Mouse (Mus musculus): ENCODE measurements around the gene Rtn3.
"Not testable (repeated sequence)": the region's sequence is repeated elsewhere in the genome, so short reads cannot be mapped to it uniquely, and the experiment has no call there.

Gene Rtn3

DNA sequence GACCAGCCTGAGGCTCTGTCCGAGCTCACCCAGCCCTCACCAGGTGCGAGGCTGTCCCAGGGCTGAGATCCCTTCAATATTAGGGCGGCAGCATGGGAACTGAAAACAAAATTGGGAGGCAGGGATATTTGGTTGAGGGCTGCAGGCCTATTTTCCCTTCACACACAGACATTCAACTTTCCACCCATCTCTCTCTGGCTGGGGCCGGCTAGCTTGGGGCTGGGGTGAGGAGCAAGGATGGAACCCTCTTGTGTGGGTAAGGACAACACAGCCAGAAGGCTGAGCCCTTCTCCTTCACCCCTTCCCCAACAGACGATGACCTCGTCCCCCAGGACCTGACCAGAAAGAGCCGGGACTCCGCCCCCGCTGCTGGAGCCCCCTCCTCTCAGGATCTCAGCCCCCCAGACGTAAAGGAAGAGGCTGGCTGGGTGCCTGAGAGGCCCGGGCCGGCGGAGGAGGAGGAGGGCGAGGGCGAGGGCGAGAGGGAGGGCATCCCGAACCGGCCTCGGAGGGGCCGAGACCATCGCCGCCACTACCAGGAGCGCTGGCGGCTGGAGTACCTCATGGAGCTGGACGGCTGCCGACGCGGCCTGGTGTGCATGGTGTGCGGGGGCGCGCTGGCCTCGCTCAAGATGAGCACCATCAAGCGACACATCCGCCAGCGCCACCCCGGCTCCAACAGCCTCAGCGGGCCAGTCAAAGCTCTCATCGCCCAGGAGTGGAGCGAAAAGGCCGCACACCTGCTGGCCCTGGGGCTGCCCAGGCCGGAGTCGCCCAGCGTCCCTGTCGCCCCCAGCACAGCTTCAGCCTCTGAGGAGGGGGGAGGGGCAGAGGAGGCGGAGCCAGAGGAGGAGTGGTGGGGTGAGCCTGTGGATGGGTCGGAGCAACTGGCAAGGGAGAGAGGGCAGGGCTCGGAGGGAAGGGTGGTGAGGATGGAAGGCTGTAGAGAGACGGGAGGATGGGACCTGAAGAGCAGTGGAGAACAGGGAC lies 61.2 kb downstream of the Rtn3 start:
- DNase-seq, result peak in 1 of 2 experiments; percentile 23

DNA sequence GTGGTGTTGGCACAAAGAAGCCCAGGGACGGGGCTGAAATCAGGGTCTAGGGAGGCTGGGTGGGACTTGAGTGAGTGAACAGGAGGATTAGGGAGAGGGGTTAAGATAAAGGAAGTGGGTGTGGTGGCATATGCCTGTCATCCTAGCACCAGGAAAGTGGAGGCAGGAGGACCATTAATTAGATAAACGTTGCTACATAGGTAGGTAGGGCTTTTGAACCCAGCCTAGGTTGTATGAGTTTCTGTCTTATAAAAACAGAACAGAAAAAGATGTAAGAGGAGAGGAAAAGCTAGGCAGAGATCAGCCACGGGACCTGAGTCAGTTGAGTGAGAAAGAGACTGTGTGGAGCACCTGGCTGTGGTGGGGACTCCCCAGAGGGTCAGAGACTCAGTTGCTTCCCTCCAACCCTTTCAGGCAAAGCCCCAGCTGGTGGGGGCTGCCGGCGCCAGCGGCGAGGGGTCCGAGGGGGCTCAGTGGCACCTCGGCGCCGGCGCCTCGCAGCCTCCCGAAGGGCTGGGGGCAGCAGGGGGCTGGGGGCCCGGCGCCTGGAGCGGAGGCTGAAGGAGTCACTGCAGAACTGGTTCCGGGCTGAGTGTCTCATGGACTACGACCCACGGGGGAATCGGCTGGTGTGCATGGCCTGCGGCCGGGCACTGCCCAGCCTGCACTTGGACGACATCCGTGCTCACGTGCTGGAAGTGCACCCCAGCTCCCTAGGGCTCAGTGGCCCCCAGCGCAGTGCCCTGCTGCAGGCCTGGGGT lies 62.1 kb downstream of the Rtn3 start:
- no peak for DNase-seq

DNA sequence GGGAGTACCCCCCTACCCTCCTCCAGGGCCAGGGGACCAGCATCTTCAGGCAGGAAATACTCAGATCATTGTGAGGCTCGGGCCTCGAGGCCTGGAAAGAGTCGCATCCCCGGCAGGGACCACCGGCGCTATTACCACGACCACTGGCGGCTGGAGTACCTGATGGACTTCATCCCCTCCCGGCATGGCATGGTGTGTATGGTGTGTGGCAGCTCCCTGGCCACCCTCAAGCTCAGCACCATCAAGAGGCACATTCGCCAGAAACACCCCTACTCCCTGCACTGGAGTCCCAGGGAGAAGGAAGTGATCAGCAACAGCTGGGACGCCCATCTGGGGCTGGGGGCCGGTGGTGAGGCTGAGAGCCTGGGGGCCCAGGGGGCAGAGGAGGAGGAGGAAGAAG lies 63.0 kb downstream of the Rtn3 start:
- peak in 1 of 2 experiments; percentile 17 for DNase-seq

DNA sequence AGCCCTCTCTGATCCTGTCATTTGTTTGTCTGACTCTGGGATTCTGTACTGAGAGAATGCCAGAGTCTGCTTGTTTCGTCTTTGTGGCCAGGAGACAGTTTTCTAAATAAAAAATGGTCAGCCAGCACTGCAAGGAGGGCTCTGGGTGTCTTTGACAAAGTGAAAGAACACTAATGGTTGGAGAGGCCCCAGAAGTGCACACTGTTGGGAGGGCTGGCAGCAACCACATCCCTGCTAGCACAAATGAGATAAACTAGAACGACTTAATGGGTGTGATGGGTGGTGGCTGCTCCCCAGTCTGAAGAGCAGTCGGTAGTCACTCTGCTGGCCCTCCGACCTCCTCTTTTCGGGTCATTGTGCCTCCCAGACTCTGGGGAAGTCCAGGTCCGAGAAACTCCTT lies 63.9 kb downstream of the Rtn3 start:
- no peak for DNase-seq

DNA sequence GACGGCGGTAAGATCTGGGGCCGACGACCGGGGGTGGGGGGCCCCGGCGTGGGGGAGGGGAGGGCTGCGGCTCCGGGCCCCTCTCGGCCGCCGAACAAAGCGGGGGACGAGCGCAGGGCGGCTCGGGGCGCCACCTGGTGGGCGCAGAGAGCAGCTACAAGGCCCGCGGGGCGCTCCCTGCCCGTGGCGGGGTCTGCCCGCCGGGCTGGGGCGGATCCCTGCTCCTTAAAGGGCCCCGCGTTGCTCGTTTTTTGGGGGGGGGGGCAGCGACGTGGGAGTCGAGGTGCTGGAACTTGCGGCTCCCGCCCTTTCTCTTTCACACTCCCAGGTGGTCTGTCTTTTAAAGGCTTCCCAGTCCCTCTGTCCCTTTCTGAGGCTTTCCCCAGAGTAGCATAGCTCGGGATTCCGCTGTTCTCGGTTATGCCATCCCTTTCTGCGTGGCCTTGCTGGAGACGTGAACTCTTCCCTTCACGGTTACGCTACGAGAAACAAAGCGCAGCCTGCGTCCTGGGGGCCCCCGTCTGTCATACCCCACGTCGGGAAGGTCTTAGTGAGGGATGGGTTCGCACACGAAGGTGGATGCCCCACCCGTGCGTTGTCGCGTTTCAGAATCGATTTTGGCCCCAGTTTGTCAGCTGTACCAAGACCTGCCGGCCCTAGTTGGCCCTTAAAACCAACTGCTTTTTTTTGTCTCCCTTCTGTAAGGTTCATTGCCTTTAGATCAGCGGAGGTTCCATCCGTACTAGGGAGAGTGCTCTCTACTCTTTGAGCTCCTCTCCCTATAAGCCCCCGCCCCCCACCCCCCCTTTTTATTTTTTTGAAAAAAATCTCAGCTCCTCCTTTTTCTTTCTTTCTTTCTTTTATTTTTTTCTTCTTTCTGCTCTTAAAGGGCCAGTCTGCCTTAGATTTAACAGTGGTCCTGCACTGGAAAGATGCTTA lies 64.9 kb downstream of the Rtn3 start:
- DNase-seq, result peak; percentile 60 to 68

DNA sequence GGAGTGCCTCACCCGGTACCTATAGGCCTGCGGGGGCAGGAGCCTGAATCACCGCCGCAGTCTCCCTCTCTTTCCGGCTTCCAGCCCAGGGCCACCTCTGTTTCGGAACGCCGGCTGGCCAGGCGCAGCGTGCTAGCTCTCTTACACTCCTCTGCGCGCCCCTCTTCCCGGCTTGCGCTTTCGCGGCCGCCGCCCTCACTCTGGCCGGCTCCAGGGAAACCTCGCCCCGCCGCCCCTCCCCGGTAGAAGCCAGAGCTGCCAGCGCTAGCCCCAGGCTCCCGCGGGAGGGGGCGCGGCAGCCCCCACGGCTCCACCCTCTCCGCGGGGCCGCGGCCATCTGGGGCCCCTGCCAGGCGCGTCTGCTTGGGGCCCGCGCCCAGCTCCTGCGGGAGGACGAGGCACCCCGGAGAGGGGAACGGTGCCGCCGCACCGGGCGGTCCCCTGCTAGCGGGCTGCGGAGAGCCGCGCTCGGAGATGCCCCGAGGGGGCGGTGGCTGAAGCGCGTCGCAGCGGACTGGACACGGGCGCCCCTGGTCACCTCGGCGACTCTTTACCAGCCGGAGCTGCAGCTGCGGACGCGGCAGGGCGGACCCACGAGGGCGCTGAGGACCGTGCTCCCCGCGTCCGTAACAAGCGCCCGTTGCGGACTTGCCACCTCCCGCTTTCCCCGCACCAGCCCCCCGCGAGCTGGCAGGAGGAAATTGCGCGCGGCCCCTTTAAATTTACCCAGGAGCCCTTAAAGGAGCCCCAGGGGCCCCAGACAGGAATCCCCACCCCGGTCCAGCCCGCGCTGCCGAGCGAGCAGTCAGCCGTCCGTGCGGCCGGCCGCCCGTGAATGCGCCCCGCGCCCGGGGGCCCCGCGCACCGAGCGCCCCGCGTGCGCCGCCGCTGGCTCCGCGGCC lies 66.0 kb downstream of the Rtn3 start, which contains the start of gene 2700081O15Rik:
2700081O15Rik (plus strand) TSS at position 792 of the 902 bp plus-strand sequence.
- DNase-seq, result peak; percentile 59 to 66

DNA sequence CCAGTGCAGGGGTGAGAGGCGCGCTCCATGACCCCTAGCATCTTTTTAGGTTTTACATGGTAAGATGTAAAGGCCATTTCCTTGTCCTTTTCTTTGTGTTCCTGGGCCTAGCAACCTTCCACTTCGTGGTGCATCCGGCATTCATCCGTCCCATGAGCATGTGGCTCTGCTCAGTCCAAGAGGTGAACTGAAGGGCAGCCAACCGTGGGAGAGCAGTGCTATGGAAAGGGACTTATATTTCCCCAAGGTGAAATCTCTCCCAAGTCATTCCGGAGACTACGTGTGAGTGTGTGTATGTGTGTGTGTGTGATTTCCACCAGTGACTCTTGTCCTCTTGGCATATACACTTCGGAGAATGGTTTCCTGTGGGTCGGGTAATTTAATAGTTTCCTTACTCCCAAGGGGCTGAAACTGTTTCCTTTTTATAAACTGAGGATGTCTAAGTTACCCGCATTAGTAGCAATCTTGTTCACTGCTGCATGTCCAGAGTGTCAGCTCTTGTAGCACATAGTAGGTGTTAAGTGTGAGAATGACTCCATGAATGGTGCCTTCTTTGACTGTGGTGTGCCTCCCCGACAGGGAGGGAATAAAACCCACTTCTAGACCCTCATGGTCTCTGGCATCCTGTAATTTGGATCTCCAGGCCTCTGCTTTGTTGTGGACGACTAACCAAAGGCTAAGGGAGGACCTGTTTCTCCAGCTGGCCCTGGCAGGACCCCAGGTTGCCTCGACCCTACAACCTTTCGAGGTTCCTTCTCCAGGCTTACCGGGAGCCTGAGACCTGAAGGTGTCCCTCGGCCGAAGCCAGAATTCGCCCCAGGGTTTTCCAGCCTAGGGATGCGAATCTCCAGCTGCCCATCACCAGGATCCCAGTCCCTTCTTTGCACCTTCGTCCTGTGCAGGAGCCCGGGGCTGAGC lies 66.9 kb downstream of the Rtn3 start:
- DNase-seq, result no peak

DNA sequence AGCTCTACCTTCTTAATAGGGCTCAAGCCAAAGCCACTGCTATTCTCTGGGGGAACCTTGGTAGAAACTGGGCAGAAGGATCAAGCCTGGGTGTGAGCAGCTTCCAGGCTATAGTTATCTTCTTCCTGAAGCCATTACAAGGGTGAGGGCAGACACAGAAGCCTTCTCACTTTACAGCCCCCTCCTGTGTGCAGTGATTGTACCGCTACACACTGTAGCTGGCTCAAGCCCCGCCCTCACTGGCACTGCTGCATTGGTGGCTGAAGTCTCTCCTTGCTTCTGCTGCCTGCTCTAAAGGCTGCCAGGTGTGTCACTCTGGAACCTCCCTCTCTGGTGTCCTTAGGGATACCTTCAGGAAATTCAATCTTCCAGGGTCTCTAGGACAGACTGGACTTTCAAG lies 70.7 kb downstream of the Rtn3 start:
- DNase-seq, result no peak

DNA sequence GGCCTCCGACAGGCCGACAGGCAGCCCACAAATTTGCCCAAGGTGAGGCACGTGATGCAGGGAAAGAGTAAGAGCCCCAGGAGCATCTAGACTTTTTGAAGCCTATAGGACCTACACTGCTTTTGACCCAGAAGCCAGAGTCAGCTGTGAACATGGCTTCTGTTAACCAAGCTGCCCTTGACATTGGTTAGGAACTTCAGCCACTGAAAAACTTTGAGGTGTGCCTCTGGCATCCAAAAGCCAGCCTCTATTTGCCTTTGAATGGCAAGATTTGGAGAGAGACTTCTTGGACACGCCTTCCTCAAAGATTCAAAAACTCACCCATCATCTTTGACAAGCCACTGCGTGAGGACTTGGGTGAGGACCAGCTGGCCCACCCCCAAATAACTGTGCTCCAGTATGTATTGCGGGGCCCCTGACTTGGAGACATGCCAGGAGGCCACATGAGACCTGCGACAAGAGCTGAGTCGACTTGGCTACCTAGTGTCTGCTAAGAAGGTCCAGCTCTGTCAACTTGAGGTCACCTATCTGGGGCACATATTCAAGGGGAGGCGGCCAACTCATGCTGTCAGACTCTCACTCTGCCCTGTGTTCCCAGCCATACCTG lies 78.4 kb downstream of the Rtn3 start:
- no peak for DNase-seq

DNA sequence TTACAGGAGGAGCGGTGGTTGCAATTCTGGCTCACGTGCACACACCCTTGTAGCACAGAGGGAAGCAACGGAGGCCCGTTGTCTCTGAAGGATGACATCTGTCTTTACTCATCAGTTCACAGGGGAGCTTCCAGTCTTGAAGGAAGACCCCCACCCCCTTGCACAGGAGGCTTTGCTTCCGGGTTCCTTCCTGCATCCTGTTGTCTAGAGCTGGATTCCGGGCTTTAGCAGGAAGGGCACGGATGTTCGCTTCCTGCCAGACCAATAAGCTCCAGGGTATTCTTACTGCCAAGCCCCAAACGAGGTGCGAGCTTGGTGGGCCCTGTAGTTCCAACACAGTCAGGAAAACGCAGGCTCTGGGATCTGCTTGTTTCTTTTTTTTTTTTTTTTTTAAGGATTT lies 82.4 kb downstream of the Rtn3 start:
- no peak for DNase-seq

DNA sequence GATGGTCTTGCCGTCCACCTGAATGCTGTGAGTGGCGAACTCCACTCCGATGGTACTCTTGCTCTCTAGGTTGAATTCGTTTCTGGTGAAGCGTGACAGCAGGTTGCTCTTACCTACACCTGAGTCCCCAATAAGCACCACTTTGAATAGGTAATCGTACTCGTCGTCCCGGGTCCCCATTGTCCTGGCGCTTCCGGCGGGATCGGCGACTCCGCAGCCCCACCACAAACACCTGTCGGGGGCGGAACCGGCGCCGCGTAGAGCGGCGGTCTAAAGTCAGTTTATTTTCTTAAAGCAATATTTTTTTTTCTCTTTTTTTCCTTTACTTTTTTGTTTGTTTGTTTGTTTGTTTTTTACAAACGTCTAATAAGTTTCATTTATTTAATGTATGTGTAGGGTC lies 84.2 kb downstream of the Rtn3 start:
- not testable (repeated sequence) for DNase-seq

DNA sequence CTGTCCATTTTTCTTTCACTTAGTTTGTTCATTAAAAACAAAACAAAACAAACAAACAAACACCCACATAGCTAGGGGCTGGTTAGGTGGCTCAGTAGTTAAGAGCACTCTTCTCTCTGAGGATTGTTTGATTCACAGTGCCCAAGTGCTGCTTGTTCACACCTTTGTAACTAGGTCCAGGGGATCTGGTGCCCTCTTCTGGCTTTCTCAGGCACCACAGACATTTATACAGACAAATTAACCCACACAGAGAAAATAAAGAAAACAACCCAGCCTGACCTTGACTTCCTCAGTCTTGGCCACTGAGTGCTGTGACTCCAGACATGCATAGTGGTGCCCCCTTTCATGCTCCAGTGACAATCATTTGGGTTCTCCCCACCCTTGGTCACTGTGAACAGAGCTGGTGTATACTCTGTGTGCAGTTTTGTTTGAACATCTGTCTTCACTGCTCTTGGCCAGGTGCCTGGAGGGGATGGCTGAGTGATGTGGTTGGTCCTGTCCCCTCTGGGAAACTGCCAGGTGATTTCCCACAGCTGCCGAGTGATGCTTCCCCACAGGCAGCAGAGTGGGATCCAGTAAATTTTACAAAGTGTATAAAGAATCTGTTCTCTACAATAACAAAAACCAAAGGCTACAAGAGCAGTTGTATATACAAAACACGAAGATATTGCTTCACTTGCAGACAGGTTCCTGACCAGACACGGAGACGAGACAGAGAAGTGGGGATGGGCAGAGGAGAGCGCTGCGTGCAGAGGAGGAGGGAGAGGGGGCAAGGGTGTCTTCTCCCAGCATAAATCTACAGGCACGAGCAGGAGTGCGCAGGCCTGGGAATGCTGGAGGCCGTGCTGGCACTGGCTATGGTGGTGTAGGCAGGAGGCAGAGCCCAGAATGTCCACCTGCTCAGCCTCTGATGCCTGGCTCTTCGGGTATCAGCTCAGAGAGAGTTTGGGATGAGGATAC lies 85.9 kb downstream of the Rtn3 start:
- not testable (repeated sequence) for DNase-seq

DNA sequence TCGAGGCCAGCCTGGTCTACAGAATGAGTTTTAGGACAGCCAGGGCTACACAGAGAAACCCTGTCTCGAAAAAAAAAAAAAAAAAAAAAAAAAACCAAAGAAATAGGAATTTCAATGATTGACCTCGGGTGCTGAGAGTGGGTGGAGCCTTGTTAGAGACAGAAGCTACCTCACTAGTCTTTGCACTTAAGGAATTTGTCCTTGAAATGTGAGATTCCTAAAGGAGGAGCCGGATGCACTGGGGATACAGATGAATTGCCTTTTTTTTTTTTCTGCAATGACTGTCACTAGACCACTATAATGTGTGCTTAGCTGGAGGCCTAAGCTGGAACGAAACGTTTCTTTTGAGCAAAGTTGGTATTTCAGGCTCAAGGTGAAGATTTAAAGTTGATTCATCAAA lies 94.6 kb downstream of the Rtn3 start:
- no peak for DNase-seq

DNA sequence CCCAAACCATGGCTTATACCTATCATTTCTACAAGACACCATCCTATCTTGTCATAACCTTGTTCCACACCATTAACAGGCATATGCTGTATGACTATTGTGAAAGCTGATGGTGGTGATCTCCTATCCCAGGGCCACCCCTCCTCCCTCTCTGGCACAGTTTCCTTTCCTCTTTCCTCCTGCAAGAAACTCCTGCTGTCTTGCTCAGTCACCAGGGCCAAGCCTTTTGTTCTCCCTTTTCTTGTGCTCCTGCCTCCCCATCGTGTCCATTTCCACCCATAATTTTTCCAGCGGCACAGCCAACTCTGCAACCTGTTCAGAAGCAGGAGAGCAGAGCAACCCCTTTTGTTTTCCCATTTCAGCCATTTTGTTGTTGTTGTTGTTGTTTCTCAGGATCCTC lies 97.0 kb downstream of the Rtn3 start:
- DNase-seq, result no peak

DNA sequence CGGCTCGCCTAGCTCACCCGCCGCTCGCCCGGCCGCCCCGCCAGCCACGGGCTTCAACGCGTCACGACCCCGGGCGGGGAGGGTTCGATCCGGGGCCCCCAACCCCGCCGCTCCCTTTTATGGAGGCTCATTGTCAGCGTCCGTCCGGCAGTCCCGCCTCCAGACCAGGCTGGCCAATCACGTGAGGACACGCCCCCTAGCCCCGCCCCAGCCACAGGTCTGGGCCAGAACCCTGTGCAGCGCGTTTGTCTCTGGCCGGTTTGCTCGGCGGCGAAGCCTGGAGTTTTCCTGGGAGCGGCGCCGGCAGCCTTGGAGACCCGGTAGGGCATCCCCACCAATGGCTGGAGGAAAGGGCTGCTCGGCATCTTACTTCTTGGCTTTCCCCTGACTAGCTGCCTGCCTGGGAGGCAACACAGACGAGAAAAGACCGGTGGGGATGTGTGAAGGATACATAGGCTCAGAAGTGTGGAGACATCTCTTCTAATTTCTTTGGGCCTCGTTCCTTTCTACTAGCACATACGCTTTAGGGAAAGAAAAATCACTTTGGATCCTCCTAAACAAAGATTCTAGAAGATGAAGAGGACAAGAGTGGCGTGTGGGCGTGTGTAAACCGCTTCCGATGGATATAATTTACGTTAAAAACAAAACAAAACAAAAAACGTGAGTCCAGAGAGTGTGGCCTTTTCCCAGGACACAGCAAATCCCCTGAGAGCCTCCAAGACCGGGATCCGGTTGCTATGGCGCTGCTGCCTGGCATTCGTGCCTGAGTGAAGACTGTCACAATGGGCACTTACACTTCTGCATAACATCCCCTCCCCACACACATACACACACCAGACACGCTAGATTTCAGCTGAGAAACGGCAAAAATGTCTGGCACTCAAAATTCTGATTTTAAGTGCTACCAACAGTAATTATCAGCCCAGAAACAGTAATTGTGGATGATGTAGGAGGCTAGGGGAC lies 99.9 kb downstream of the Rtn3 start, which contains the start of gene Spindoc:
Spindoc (minus strand) TSS at position 92 of the 963 bp plus-strand sequence.
- DNase-seq, result peak; percentile 94

DNA sequence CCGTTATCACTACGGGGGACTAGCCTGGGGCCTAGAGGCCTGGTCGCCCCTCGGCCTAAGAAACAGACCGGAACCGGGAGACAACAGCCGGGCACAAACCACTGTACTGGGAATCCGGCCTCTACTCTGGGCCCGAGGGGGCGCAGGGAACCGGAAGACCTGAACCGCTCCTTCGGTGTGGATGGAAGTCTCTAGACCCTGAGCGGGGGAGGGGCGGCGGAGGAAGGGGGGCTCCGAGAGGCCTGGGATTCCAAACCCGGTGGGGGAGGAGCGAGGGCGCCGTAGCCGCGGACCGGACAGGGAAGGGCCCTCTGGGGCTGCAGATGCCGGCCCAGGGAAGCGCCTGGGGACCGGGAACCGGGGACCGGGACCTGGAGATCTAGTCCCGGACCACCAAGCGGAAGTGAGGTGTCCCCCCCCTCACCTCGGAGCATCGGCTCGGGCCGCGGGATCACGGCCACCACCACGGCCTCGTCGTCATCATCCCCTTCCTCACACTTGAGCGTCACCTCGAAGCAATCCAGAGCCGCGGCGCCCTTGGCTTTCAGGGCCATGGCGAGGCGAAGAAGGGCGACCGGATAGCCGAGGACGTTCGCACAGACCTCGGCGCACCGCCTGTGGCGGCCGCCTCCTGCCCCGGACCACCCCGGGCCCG lies 100.7 kb downstream of the Rtn3 start:
- DNase-seq, result peak; percentile 62 to 71

DNA sequence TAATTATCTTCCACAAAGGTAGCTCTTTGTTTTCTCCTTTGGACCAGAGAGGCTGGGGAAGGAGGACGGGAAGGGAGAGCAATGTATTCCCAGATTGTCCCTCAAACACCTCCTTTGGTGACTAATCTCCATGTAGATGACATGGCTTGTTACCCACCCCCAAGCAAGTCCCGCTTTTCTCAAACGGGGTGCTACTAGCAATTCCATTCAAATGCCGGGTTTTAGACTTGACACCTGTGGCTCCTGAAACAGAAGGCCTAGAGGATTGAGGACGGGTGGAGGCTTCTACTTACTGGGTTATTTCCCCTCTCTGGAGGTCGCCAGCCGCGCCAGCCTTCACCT lies 101.2 kb downstream of the Rtn3 start:
- DNase-seq, result no peak
